Mouse (Mus musculus): ENCODE measurements at regions not wholly inside any gene's neighbourhood (a gene's known extent, or its start where the extent isn't known, plus 50 kb on each side); places are given as distances from the start of the nearest gene placed in this dataset.
A peak's percentile ranks its signal among the peaks of the same experiment; 100 is the strongest.

DNA sequence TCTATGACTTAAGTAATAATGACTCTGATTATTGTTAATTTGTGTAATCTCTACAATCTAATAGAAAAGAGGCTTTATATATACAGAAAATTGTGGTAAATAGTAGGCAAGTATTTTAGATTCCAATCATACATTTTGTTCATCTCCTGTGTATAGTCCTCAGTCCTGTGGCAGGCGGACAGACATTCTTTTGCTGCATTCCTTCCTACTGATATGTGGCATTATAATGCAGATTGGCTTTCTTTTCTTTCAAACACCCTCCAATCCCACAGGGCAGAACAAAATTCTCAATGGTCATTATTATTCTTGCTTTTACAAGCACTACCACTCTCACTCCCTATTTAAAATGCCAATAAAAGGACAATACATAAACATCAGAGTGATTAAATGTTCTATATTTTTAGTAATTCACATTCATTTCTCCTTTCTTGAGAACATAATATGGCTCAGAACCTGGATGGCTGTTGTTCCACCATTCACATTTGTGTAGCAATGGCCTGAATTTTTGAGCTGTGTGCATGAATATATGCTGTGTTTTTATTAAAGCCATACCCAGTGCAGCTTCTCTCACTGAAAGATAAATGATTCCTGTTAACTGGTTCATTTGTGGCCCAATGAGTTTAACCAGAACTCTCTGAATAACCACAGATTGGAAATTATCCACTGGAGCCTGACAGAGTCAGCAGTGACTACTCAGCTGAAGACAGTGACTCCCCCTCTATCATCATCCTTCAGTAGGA lies 194.6 kb downstream of the Gm43517 start:
- no peak for DNase-seq

GRCm38 (mm10) chr12:49583849-49584248 lies 198.9 kb downstream of the Gm43517 start:
- DNase-seq, result no peak

DNA sequence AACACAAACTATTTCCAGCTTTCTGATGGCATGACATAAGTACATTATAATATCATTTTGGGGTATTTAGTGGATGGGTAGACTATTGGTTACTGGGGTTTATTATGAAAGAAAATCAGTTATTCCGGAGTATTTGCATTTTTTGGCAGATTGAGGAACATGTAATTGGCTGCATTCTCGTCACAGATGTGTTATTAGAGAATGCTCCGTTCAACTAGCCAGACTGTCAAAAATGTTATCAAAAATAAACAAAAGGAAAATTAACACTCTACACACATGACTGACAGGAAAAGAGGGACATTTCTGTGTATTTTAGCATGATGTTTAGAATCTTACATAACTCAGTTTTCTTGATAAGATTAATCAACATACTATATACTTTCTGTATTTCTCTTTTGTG lies 237.3 kb downstream of the Gm43517 start:
- DNase-seq, result no peak

- no peak for DNase-seq
These were observed 242.2 kb downstream of the Gm43517 start for GRCm38 (mm10) chr12:49627222-49627621.

GRCm38 (mm10) chr12:49628014-49628413 lies 243.0 kb downstream of the Gm43517 start:
- no peak for DNase-seq

DNA sequence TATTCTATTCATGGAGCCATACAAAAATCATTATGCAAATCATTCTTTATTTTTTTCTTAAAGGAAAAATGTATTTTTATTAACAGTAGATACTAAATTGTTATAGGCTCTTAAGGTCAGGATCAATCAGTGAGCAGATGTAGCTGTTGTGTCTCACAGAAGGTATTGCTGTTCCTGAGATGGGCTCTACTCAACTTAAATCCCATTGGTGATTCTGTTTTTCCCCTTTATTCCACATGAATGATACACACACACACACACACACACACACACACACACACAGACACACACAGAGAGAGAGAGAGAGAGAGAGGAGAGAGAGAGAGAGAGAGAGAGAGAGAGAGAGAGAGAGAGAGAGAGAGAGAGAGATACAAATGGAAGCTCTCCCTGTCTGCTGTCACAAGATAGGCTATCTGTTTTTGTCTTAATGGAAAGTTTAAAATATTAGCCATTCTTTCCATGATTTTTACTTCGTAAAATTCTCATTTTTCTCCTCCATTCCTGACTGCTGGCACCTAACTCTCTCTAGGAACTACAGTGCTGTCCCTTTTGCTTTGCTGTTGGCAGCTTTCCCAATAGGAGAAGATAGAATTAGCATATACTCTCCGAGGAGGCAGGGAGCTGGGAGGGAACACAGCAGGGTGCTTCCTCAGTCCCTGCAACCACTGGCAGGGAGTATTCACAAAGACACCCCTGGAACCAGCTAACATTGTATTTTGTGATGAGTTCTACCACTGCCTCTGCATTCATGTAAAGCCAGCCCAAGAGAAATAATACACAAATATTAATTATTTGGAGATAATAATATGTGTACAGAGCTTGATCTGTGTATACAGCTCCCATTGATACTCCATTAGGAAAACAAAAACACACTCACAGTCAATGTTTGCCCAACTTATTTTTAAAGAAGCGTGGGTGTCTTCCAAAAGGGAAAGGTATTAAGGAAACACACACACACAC lies 264.4 kb downstream of the Gm43517 start:
- peak; percentile 24 for DNase-seq
